Mouse (Mus musculus): ENCODE data around the gene Dnajc11. TPM values are rescaled to one million over a fixed set of nuclear protein-coding genes. Genes with fewer than 3 reads are reported as not detected.

Dnajc11 gene
- polyA plus RNA-seq (2016; fragmentation: Nextera tagmentation; extraction: Ambion mirVana): 82.8 and 83.2 TPM in 2 replicates

DNA sequence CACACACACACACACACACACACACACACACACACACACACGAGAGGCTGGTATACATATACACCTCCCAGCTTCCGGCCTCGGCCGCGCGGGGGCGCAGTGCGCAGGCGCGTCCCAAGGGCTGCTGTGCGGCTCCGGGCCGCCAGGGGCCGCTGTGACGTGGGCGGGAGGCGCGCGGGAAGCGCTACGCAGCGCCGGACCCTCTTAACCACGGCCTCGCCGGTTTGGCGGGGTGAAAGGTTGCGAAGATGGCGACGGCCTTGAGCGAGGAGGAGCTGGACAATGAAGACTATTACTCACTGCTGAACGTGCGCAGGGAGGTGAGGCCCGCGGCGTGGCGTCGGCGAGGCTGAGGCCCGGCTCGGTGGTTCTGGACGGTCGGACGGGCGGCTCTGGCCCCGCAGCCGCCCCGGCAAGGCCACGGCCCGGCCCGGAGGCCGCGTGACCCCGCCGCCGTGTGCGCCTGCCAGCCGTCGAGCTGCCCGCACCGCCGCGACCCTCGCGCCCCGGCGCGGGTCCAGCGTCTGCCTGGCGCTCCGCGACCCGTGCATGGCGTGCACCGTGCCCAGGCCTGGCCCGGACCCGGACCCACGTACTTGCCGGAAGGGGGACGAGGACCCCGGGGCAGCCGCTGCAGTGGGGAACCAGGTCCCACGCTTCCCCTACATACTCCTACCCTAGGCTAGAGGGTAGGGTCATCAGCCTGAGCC is at the start of gene Dnajc11:
TSS of gene Dnajc11 (plus strand) at position 187 of the 710 bp plus-strand sequence.
- WGBS: under 1% methylated on average over 72 of the region's 83 CpGs
- Histone ChIP-seq H3K9ac (peak within 1 kb of the TSS; percentile 89), H3K4me2 (replicated peaks) (peak within 1 kb of the TSS; percentile 99), H3K27ac (peak within 1 kb of the TSS; percentile 37; the same call in 1 of the 2 replicates), H3K4me3 (peak within 1 kb of the TSS; percentile 99), H3K27me3 (no peaks in the 10 kb centered on the region), H3K36me3 (no peaks in the 10 kb centered on the region), H3K4me1 (peaks cover 22% of the 10 kb centered on the region), H3K9me3 (replicated peaks) (no peaks in the 10 kb centered on the region)
- ATAC-seq (ENCODE audit: low FRiP score): peak; percentile 91

GRCm38 (mm10) chr4:151893241-151893640 is 40.2 kb upstream of the Dnajc11 start:
- Histone ChIP-seq H3K4me1 (no peaks in the 10 kb centered on the region), H3K36me3 (no peaks in the 10 kb centered on the region), H3K27me3 (no peaks in the 10 kb centered on the region), H3K4me3 (no peak overlapping the region), H3K4me2 (replicated peaks) (no peak overlapping the region), H3K9ac (no peak overlapping the region), H3K27ac (no peak overlapping the region), H3K9me3 (replicated peaks) (0 out of 2 replicates have a peak, but pooled peaks cover 4% of the 10 kb centered on the region)
- no peak for ATAC-seq (ENCODE audit: low FRiP score)
- 76% methylated on average over 6 of the region's 6 CpGs for WGBS

- 0 out of 2 replicates have a peak, but pooled peaks cover 8% of the 10 kb centered on the region for H3K9me3 ChIP-seq (replicated peaks)
- no peak overlapping the region for H3K4me3 ChIP-seq
- no peak for ATAC-seq (ENCODE audit: low FRiP score)
- 90% methylated on average over 12 of the region's 12 CpGs for WGBS
- H3K27ac ChIP-seq: no peak overlapping the region
- no peaks in the 10 kb centered on the region for H3K36me3 ChIP-seq
- H3K9ac ChIP-seq: no peak overlapping the region
- no peaks in the 10 kb centered on the region for H3K27me3 ChIP-seq
- H3K4me1 ChIP-seq: no peaks in the 10 kb centered on the region
- no peak overlapping the region for H3K4me2 ChIP-seq (replicated peaks)
Observed at GRCm38 (mm10) chr4:151894926-151895325, 38.6 kb upstream of the Dnajc11 start.

DNA sequence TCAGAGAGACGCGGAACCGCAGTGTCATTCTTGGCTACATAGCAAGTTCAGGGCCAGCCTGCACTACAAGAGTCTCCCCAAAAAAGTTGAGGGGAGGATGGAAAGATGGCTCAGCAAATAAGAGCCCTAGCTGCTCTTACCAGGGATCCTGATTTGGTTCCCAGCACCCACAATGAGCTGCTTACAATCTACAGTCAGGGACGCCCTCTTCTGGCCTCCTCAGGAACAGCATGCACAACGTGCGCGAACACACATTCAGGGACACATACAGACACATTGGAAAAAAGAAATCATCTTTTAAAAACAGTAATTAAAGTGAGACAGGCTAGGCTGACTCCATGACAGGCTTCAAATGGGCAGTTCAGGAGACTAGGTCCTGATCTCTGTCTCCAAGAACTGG is 37.9 kb upstream of the Dnajc11 start:
- no peak overlapping the region for H3K9ac ChIP-seq
- no peak overlapping the region for H3K27ac ChIP-seq
- 0 out of 2 replicates have a peak, but pooled peaks cover 8% of the 10 kb centered on the region for H3K9me3 ChIP-seq (replicated peaks)
- H3K27me3 ChIP-seq: no peaks in the 10 kb centered on the region
- 86% methylated on average over 7 of the region's 7 CpGs for WGBS
- no peak for ATAC-seq (ENCODE audit: low FRiP score)
- H3K4me2 ChIP-seq (replicated peaks): no peak overlapping the region
- H3K36me3 ChIP-seq: no peaks in the 10 kb centered on the region
- H3K4me3 ChIP-seq: no peak overlapping the region
- 0 out of 2 replicates have a peak, but pooled peaks cover 1% of the 10 kb centered on the region for H3K4me1 ChIP-seq

DNA sequence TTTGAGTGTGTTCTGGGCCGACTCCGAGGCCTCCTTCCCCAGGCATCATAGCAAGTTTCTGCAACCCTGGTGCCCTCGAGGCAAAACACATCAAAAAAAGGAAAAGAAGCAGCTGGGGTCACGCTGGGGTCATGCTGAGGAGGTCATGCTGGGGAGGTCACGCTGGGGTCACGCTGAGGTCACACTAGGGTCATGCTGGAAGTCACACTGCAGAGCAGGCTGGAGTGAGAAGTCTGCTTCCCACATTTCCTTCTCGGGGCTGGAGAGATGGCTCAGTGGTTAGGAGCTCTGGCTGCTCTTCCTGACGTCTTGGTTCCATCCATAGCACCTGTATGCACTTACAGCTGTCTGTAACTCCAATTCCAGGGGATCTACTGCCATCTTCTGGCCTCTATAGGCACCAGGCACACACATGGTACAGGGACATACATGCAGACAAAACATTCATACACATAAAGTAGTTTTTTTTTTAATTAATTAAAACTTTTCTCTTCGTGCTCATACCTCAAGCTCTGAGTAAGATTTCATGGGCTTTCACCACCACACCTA is 36.3 kb upstream of the Dnajc11 start:
- WGBS: 53% methylated on average over 9 of the region's 9 CpGs
- no peak for ATAC-seq (ENCODE audit: low FRiP score)
- 0 out of 2 replicates have a peak, but pooled peaks cover 8% of the 10 kb centered on the region for H3K9me3 ChIP-seq (replicated peaks)
- H3K27ac ChIP-seq: no peak overlapping the region
- no peak overlapping the region for H3K4me3 ChIP-seq
- no peak overlapping the region for H3K4me2 ChIP-seq (replicated peaks)
- no peaks in the 10 kb centered on the region for H3K27me3 ChIP-seq
- 0 out of 2 replicates have a peak, but pooled peaks cover 4% of the 10 kb centered on the region for H3K4me1 ChIP-seq
- H3K36me3 ChIP-seq: no peaks in the 10 kb centered on the region
- H3K9ac ChIP-seq: no peak overlapping the region

DNA sequence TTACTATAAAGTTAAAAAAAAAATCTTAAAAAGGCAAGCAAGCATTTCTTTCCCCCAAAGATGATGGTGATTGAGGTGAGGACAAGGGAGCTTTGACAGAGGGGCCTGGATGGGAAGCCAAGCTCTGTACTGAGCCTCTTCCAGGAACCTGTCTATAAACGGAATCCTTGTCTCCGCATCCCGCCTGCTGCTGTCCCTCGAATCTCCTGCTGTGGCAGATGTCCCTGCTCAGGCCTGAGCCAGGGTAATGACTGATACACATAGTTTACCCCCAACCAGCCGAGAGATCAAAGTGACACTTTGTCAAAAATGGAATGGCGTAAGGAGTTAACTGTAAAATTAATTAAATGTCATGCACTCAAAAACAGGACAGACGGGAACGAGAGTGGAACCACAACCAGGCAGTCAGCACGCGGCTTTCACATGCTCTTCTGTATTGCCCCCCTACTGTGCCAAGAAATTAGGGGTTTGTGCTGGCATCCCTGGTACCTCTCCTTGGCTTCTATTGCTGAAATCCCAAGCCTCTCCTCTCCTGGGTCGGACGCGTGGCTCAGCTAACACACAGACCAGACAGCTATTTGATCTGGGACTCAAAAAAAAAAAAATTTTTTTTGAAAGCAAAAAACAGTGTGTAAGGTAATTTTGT is 34.8 kb upstream of the Dnajc11 start:
- Histone ChIP-seq H3K27me3 (no peaks in the 10 kb centered on the region), H3K4me2 (replicated peaks) (no peak overlapping the region), H3K9me3 (replicated peaks) (0 out of 2 replicates have a peak, but pooled peaks cover 8% of the 10 kb centered on the region), H3K4me1 (0 out of 2 replicates have a peak, but pooled peaks cover 4% of the 10 kb centered on the region), H3K9ac (no peak overlapping the region), H3K4me3 (no peak overlapping the region), H3K27ac (no peak overlapping the region), H3K36me3 (no peaks in the 10 kb centered on the region)
- no peak for ATAC-seq (ENCODE audit: low FRiP score)
- WGBS: 49% methylated on average over 13 of the region's 13 CpGs

DNA sequence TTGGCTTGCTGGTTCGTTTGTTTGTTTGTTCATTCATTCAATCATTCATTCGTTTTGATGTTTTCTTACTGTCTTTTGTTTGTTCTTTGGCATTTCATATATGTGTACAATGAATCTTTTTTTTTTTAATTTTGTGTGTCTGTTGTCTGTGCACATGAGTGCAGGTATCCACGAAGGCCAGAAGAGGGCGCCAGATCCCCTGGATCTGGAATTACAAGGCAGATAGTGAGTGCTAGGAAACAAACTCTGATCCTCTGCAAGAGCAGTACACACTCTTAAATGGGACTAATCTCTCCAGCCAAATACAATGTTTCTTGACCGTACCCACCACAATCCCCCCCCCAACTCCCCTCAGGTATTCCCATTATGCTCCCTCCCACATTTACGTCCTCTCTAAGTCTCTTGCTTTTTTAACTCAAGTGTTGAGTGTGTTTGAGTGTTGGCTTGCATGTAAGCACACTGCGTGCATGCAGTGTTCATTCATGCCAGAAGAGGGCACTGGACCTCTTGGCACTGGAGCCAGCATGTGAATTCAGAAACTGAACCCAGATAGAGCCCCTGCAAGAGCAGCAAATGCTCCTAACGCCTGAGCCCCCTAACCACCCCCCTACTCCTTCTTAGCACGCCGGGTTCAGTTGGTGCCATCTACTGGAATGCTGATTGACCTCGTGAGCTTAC is 33.6 kb upstream of the Dnajc11 start:
- Histone ChIP-seq H3K27ac (no peak overlapping the region), H3K9me3 (replicated peaks) (0 out of 2 replicates have a peak, but pooled peaks cover 8% of the 10 kb centered on the region), H3K9ac (no peak overlapping the region), H3K27me3 (no peaks in the 10 kb centered on the region), H3K36me3 (no peaks in the 10 kb centered on the region), H3K4me2 (replicated peaks) (no peak overlapping the region), H3K4me1 (0 out of 2 replicates have a peak, but pooled peaks cover 4% of the 10 kb centered on the region), H3K4me3 (no peak overlapping the region)
- WGBS: 69% methylated on average over 11 of the region's 11 CpGs
- ATAC-seq (ENCODE audit: low FRiP score): no peak

- 0 out of 2 replicates have a peak, but pooled peaks cover 8% of the 10 kb centered on the region for H3K9me3 ChIP-seq (replicated peaks)
- no peaks in the 10 kb centered on the region for H3K36me3 ChIP-seq
- 0 out of 2 replicates have a peak, but pooled peaks cover 4% of the 10 kb centered on the region for H3K4me1 ChIP-seq
- no peaks in the 10 kb centered on the region for H3K27me3 ChIP-seq
- no peak overlapping the region for H3K9ac ChIP-seq
- WGBS: 76% methylated on average over 6 of the region's 6 CpGs
- no peak overlapping the region for H3K4me3 ChIP-seq
- no peak overlapping the region for H3K27ac ChIP-seq
- no peak overlapping the region for H3K4me2 ChIP-seq (replicated peaks)
- ATAC-seq (ENCODE audit: low FRiP score): no peak
Observed at GRCm38 (mm10) chr4:151900735-151901134, 32.8 kb upstream of the Dnajc11 start.

DNA sequence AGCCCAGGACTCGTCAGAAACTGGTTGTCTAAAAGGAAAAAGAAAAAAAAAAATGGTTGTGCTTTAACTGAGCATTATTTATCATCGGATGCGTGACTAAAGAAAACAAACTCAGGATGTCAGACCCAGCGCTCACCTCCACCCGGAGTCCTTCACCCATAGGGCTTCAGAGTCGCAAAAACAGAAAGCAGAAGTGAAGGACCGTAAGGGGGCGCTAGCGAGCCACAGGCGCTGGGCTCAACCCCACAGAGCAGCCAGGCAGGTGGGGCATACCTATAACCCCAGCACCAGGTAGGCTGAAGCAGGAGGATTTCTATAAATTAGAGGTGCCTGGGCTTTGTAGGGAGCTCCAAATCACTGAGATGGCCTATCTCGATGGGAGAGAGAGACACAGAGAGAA is 32.1 kb upstream of the Dnajc11 start:
- Histone ChIP-seq H3K4me3 (no peak overlapping the region), H3K4me2 (replicated peaks) (no peak overlapping the region), H3K9me3 (replicated peaks) (0 out of 2 replicates have a peak, but pooled peaks cover 3% of the 10 kb centered on the region), H3K36me3 (no peaks in the 10 kb centered on the region), H3K27ac (no peak overlapping the region), H3K27me3 (no peaks in the 10 kb centered on the region), H3K9ac (no peak overlapping the region), H3K4me1 (peaks cover 9% of the 10 kb centered on the region)
- whole genome bisulfite sequencing: 72% methylated on average over 11 of the region's 11 CpGs
- ATAC-seq (ENCODE audit: low FRiP score): no peak

DNA sequence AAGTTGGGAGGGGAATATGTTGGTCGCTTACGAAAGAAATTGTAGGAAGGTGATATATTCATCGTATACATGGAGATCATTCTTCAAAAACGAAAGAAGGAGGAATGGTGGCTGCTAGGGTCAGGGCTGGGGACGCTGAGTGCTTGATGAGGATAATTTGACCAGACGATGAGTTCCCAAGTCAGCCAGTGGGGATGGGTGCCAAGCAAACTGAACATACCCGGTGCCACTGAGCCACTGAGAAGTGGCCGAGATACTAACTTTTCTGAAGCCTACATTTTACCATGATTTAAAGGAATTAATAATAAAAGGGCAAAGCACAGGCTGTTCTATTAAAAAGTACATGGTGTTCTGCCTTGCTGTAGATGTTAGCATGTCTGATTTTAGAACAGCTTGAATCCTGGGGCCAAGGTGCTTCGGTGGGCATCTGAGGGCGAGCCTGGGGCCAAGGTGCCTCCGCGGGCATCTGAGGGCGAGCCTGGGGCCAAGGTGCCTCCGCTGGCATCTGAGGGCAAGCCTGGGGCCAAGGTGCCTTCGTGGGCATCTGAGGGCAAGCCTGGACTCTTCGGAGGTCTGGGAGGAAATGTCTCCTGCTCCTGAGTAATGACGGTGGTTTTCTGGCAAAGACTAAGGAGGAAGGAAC is 31.3 kb upstream of the Dnajc11 start:
- no peak overlapping the region for H3K27ac ChIP-seq
- no peaks in the 10 kb centered on the region for H3K36me3 ChIP-seq
- 0 out of 2 replicates have a peak, but pooled peaks cover 3% of the 10 kb centered on the region for H3K9me3 ChIP-seq (replicated peaks)
- no peak overlapping the region for H3K4me3 ChIP-seq
- H3K4me1 ChIP-seq: peaks cover 14% of the 10 kb centered on the region
- no peak overlapping the region for H3K9ac ChIP-seq
- ATAC-seq (ENCODE audit: low FRiP score): no peak
- WGBS: 82% methylated on average over 17 of the region's 17 CpGs
- H3K27me3 ChIP-seq: no peaks in the 10 kb centered on the region
- no peak overlapping the region for H3K4me2 ChIP-seq (replicated peaks)

- Histone ChIP-seq H3K4me1 (peaks cover 14% of the 10 kb centered on the region), H3K27me3 (no peaks in the 10 kb centered on the region), H3K9ac (no peak overlapping the region), H3K27ac (no peak overlapping the region), H3K9me3 (replicated peaks) (0 out of 2 replicates have a peak, but pooled peaks cover 3% of the 10 kb centered on the region), H3K4me3 (no peak overlapping the region), H3K36me3 (no peaks in the 10 kb centered on the region), H3K4me2 (replicated peaks) (no peak overlapping the region)
- no peak for ATAC-seq (ENCODE audit: low FRiP score)
- 57% methylated on average over 14 of the region's 14 CpGs for WGBS
Observed at GRCm38 (mm10) chr4:151902689-151903241, 30.7 kb upstream of the Dnajc11 start.

Measured in hindbrain, embryonic 12.5 days (tissue).